Mouse (Mus musculus) testis, adult 2 months (tissue): ENCODE measurements around the gene Taf3.

Source experiments
- CTCF ChIP-seq: fragments of 200-500 bp; IDR thresholded peaks from 2 replicates; pipeline ENCODE4 v1.5.1; 2012; ENCODE audit warnings: low read depth, mild to moderate bottlenecking, inconsistent platforms, low read length, moderate library complexity; ENCODE audit not compliant: control insufficient read depth, insufficient read depth, insufficient replicate concordance
- POLR2A ChIP-seq: fragments of 200-500 bp; IDR thresholded peaks from 2 replicates; pipeline ENCODE4 v1.6.1; 2012; ENCODE audit warnings: low read depth, mild to moderate bottlenecking, inconsistent platforms, low read length, moderate library complexity; ENCODE audit not compliant: control insufficient read depth

DNA sequence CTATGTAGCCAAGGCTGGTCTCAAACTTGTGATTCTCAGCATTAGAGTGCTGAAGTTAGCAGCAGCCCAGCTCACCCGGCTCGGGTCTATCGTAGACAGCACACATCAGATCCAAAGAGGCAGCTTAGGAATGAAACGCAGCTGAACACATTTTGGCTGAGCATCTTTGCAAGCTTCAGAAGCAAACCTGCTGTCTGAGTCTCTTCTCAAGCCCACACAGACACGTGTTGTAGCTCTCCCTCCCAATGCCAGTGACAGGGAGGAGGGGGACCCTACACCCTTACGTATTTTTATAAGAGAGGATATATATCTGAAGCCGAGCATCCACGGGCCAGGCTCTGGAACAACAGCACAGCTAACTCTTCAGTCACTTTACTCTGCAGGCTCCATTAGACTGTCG, 130.8 kb downstream of the Taf3 start:
- no peak for TF ChIP-seq CTCF
- TF ChIP-seq POLR2A = no peak
